Mouse (Mus musculus) megakaryocyte progenitor cell, adult 5-6 weeks (primary cell): ENCODE measurements at regions not wholly inside any gene's neighbourhood (a gene's known extent, or its start where the extent isn't known, plus 50 kb on each side); places are given as distances from the start of the nearest gene placed in this dataset.
A peak's percentile ranks its signal among the peaks of the same experiment; 100 is the strongest.

Source experiments
- ATAC-seq: replicated peaks from 2 replicates; pipeline ENCODE4 v1.8.0; 2016; ENCODE audit warnings: mild to moderate bottlenecking, moderate TSS enrichment, inconsistent platforms; ENCODE audit not compliant: poor library complexity

GRCm38 (mm10) chr11:63565471-63566232, 356.4 kb downstream of the Hs3st3b1 start:
- ATAC-seq: no peak

GRCm38 (mm10) chr11:63569785-63570479, 352.2 kb downstream of the Hs3st3b1 start:
- no peak for ATAC-seq

GRCm38 (mm10) chr11:63570646-63571045, 351.4 kb downstream of the Hs3st3b1 start:
- no peak for ATAC-seq

GRCm38 (mm10) chr11:63573271-63573670, 348.8 kb downstream of the Hs3st3b1 start:
- ATAC-seq: no peak

GRCm38 (mm10) chr11:63583321-63583720, 338.8 kb downstream of the Hs3st3b1 start:
- ATAC-seq: no peak

GRCm38 (mm10) chr11:63585216-63585869, 336.7 kb downstream of the Hs3st3b1 start:
- ATAC-seq: no peak

- no peak for ATAC-seq
Observed at GRCm38 (mm10) chr11:63620220-63620619, 301.9 kb downstream of the Hs3st3b1 start.

- ATAC-seq: no peak
Observed at GRCm38 (mm10) chr11:63630336-63630735, 291.8 kb downstream of the Hs3st3b1 start.

GRCm38 (mm10) chr11:63657057-63657456, 265.0 kb downstream of the Hs3st3b1 start:
- ATAC-seq: no peak

GRCm38 (mm10) chr11:63665268-63665934, 256.7 kb downstream of the Hs3st3b1 start:
- ATAC-seq: no peak

GRCm38 (mm10) chr11:63670477-63670876, 251.6 kb downstream of the Hs3st3b1 start:
- ATAC-seq: no peak

GRCm38 (mm10) chr11:63671816-63672215, 250.3 kb downstream of the Hs3st3b1 start:
- no peak for ATAC-seq

GRCm38 (mm10) chr11:63677921-63678320, 244.2 kb downstream of the Hs3st3b1 start:
- no peak for ATAC-seq

- no peak for ATAC-seq
Observed at GRCm38 (mm10) chr11:63678382-63678905, 243.6 kb downstream of the Hs3st3b1 start.

- no peak for ATAC-seq
Observed at GRCm38 (mm10) chr11:63679491-63679890, 242.6 kb downstream of the Hs3st3b1 start.

- no peak for ATAC-seq
Observed at GRCm38 (mm10) chr11:63684228-63684980, 237.7 kb downstream of the Hs3st3b1 start.

GRCm38 (mm10) chr11:63691041-63691440, 231.0 kb downstream of the Hs3st3b1 start:
- peak; percentile 50; the same call in 1 of the 2 replicates for ATAC-seq

GRCm38 (mm10) chr11:63704995-63705580, 217.0 kb downstream of the Hs3st3b1 start:
- ATAC-seq: no peak

- ATAC-seq: no peak
Observed at GRCm38 (mm10) chr11:63706057-63706456, 216.0 kb downstream of the Hs3st3b1 start.

GRCm38 (mm10) chr11:63707093-63707492, 215.0 kb downstream of the Hs3st3b1 start:
- no peak for ATAC-seq
